Mouse (Mus musculus) ES-Bruce4 (cell line): ENCODE data around the gene Senp8. TPM values are rescaled to one million over a fixed set of nuclear protein-coding genes. Genes with fewer than 3 reads are reported as not detected.

Experiments used
- H3K27ac ChIP-seq: 2 replicates; pipeline ENCODE4 v1.5.1; 2012; ENCODE audit warnings: low read length, inconsistent platforms; ENCODE audit not compliant: insufficient read depth
- H3K27me3 ChIP-seq: 2 replicates; pipeline ENCODE4 v1.6.1; 2012; ENCODE audit warnings: mild to moderate bottlenecking, low read length, inconsistent platforms; ENCODE audit not compliant: control insufficient read depth, poor library complexity, insufficient read depth, severe bottlenecking
- H3K36me3 ChIP-seq: 2 replicates; pipeline ENCODE4 v1.6.1; 2012; ENCODE audit warnings: inconsistent platforms, mild to moderate bottlenecking, low read length, moderate library complexity; ENCODE audit not compliant: control insufficient read depth, poor library complexity, insufficient read depth, severe bottlenecking
- H3K4me1 ChIP-seq: one replicate; pipeline ENCODE4 v1.8.1; 2011; ENCODE audit warnings: low read length; ENCODE audit not compliant: control insufficient read depth, insufficient read depth
- H3K4me3 ChIP-seq: 2 replicates; pipeline ENCODE4 v1.5.1; 2011; ENCODE audit warnings: low read depth, mild to moderate bottlenecking, low read length
- H3K9ac ChIP-seq: 2 replicates; pipeline ENCODE4 v1.6.1; 2012; ENCODE audit warnings: low read depth, mild to moderate bottlenecking, inconsistent platforms; ENCODE audit not compliant: poor library complexity, severe bottlenecking
- H3K9me3 ChIP-seq: replicated peaks from 2 replicates; pipeline ENCODE4 v1.6.1; 2012; ENCODE audit warnings: mild to moderate bottlenecking, low read length, inconsistent platforms; ENCODE audit not compliant: control insufficient read depth, poor library complexity, insufficient read depth, severe bottlenecking
- CTCF ChIP-seq: IDR thresholded peaks from one replicate; pipeline ENCODE4 v1.8.1; 2011; ENCODE audit warnings: low read depth, low read length
- EP300 ChIP-seq: IDR thresholded peaks from 2 replicates; pipeline ENCODE4 v1.6.1; 2011; ENCODE audit warnings: low read depth, low read length; ENCODE audit not compliant: insufficient read depth
- POLR2A ChIP-seq: IDR thresholded peaks from one replicate; pipeline ENCODE4 v1.8.1; 2011; ENCODE audit warnings: low read length; ENCODE audit not compliant: insufficient read depth
- polyA plus RNA-seq: library from polyadenylated mRNA; stranded (reverse); fragments of >200 nt; gene quantifications from 2 replicates; pipeline ENCODE4 v1.2.4, GENCODE M21; 2011; ENCODE audit warnings: low read depth; ENCODE audit not compliant: missing spikeins, insufficient read depth, insufficient read length

The Senp8 gene
- polyA plus RNA-seq, 1 experiment: 21.2 TPM

GRCm38 (mm10) chr9:59694571-59695450 lies 55.7 kb downstream of the Senp8 start:
- Histone ChIP-seq H3K27ac (no peak overlapping the region), H3K9me3 (no peaks in the 10 kb centered on the region), H3K9ac (no peak overlapping the region), H3K27me3 (no peaks in the 10 kb centered on the region), H3K36me3 (no peaks in the 10 kb centered on the region), H3K4me1 (peaks cover 8% of the 10 kb centered on the region), H3K4me3 (no peak overlapping the region)
- TF ChIP-seq CTCF (no peak), POLR2A (no peak), EP300 (no peak)

- no peak for TF ChIP-seq EP300
- no peak for TF ChIP-seq CTCF
- no peak for TF ChIP-seq POLR2A
- H3K36me3 ChIP-seq: no peaks in the 10 kb centered on the region
- peak overlapping the region; percentile 57; the same call in 1 of the 2 replicates for H3K9ac ChIP-seq
- H3K9me3 ChIP-seq: no peaks in the 10 kb centered on the region
- peak overlapping the region; percentile 38 for H3K4me3 ChIP-seq
- no peak overlapping the region for H3K27ac ChIP-seq
- H3K27me3 ChIP-seq: no peaks in the 10 kb centered on the region
- H3K4me1 ChIP-seq: peaks cover 11% of the 10 kb centered on the region
Measured at GRCm38 (mm10) chr9:59692145-59692544, 58.4 kb downstream of the Senp8 start.

- TF ChIP-seq POLR2A (no peak), CTCF (no peak), EP300 (no peak)
- Histone ChIP-seq H3K4me1 (peaks cover 11% of the 10 kb centered on the region), H3K27me3 (no peaks in the 10 kb centered on the region), H3K9ac (peak overlapping the region; percentile 57; the same call in 1 of the 2 replicates), H3K36me3 (no peaks in the 10 kb centered on the region), H3K9me3 (no peaks in the 10 kb centered on the region), H3K4me3 (peak overlapping the region; percentile 38), H3K27ac (no peak overlapping the region)
Measured at GRCm38 (mm10) chr9:59691635-59692094, 58.8 kb downstream of the Senp8 start.

- Histone ChIP-seq H3K27ac (peak overlapping the region; percentile 64), H3K4me1 (peaks cover 8% of the 10 kb centered on the region), H3K36me3 (no peaks in the 10 kb centered on the region), H3K4me3 (no peak overlapping the region), H3K9me3 (no peaks in the 10 kb centered on the region), H3K9ac (no peak overlapping the region), H3K27me3 (no peaks in the 10 kb centered on the region)
- TF ChIP-seq POLR2A: no peak
- TF ChIP-seq CTCF: no peak
- 0 out of 2 replicates have a peak, but pooled peaks have one; percentile 22 for TF ChIP-seq EP300
Measured at GRCm38 (mm10) chr9:59687416-59688046, 63.0 kb downstream of the Senp8 start.

Other genes starting within 250 kb of the Senp8 start
- 75.6 and 81.1 TPM in 2 replicates for gene Hexa, start 211.2 kb downstream of the Senp8 start, polyA plus RNA-seq
- not detected in 2 replicates for gene Tmem202, start 210.9 kb downstream of the Senp8 start, polyA plus RNA-seq
- gene Celf6, start 172.8 kb downstream of the Senp8 start, polyA plus RNA-seq: 0.64 TPM in 1 of 2 replicates, not detected in the other
- 28.3 and 30.9 TPM in 2 replicates for gene Parp6, start 133.4 kb downstream of the Senp8 start, polyA plus RNA-seq
- gene Pkm, start 94.3 kb downstream of the Senp8 start, polyA plus RNA-seq: 2,048 and 2,433 TPM in 2 replicates
- gene Gramd2, start 70.6 kb downstream of the Senp8 start, polyA plus RNA-seq: 4.5 and 5.2 TPM in 2 replicates
- 17.6 and 24.5 TPM in 2 replicates for gene Myo9a, start 186 bp upstream of the Senp8 start, polyA plus RNA-seq
- gene Nr2e3, start 209.9 kb upstream of the Senp8 start, polyA plus RNA-seq: not detected in 2 replicates